Mouse (Mus musculus) C2C12 (cell line): ENCODE data around the gene Lrrc49. TPM values are rescaled to one million over a fixed set of nuclear protein-coding genes. Genes with fewer than 3 reads are reported as not detected.
A peak's percentile ranks its signal among the peaks of the same experiment; 100 is the strongest.

Experiments used
- H3K27me3 ChIP-seq: one replicate; pipeline ENCODE4 v1.6.1; 2011; ENCODE audit not compliant: control insufficient read depth, insufficient read depth, insufficient read length
- H3K36me3 ChIP-seq: one replicate; pipeline ENCODE4 v1.6.1; 2011; ENCODE audit not compliant: control insufficient read depth, insufficient read depth
- H3K4me3 ChIP-seq: one replicate; pipeline ENCODE4 v1.5.1; 2011; ENCODE audit warnings: mild to moderate bottlenecking, control low read depth; ENCODE audit not compliant: poor library complexity, insufficient read depth, severe bottlenecking
- H3K79me2 ChIP-seq: one replicate; pipeline ENCODE4 v1.6.1; 2011; ENCODE audit not compliant: control insufficient read depth, insufficient read depth
- H3K79me3 ChIP-seq: one replicate; pipeline ENCODE4 v1.6.1; 2011; ENCODE audit warnings: low read depth, control low read depth
- H3ac ChIP-seq: one replicate; pipeline ENCODE3; 2011; ENCODE audit warnings: low read depth; ENCODE audit not compliant: control insufficient read depth, insufficient read length
- CEBPB ChIP-seq: IDR thresholded peaks from one replicate; pipeline ENCODE4 v1.6.1; 2011; ENCODE audit warnings: low read depth, mild to moderate bottlenecking, control low read depth, moderate library complexity
- CTCF ChIP-seq: IDR thresholded peaks from one replicate; pipeline ENCODE4 v1.5.1; 2011; ENCODE audit not compliant: control insufficient read depth, insufficient read depth, insufficient read length
- FOSL1 ChIP-seq: IDR thresholded peaks from one replicate; pipeline ENCODE4 v1.8.0; 2011; ENCODE audit warnings: mild to moderate bottlenecking, low read length; ENCODE audit not compliant: poor library complexity, insufficient read depth, severe bottlenecking
- MAX ChIP-seq: IDR thresholded peaks from one replicate; pipeline ENCODE4 v1.6.1; 2011; ENCODE audit warnings: mild to moderate bottlenecking, control low read depth
- MYOD1 ChIP-seq: IDR thresholded peaks from one replicate; pipeline ENCODE4 v1.6.1; 2011; ENCODE audit warnings: low read depth; ENCODE audit not compliant: control insufficient read depth, insufficient read length
- MYOG ChIP-seq: IDR thresholded peaks from one replicate; pipeline ENCODE4 v1.6.1; 2011; ENCODE audit not compliant: control insufficient read depth, insufficient read length; ENCODE audit errors: extremely low read depth
- USF1 ChIP-seq: IDR thresholded peaks from one replicate; pipeline ENCODE4 v1.6.1; 2011; ENCODE audit warnings: low read depth, mild to moderate bottlenecking, control low read depth, moderate library complexity
- polyA plus RNA-seq: library from polyadenylated mRNA; unstranded; fragments of >200 nt; fragmentation: generic; extraction: Trizol; gene quantifications from one replicate; pipeline ENCODE4 v1.2.1, GENCODE M21; 2012; ENCODE audit warnings: missing spikeins

The Lrrc49 gene
- polyA plus RNA-seq, 1 experiment = 5.9 TPM

DNA sequence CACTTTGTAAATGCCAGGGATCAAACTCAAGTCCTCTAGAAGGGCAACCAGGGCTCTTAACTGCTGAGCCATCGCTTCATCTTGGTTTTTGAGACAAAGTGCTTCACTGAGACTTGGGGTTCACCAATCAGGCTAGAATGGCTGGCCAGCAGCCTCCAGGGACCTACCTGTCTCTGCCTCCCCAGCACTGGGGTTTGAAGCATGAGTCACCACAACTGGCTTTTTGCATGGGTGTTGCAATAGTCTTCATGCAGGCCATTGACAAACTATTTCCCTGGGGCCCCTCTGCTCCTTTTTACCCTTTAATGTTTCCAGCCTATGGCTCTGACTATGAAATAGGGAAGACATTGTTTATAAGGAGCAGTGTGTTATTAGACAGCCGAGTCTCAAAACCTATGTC lies 160.1 kb downstream of the Lrrc49 start:
- Histone ChIP-seq H3K4me3 (no peak overlapping the region), H3K79me2 (no peaks in the 10 kb centered on the region), H3ac (no peak overlapping the region), H3K36me3 (no peaks in the 10 kb centered on the region), H3K27me3 (no peaks in the 10 kb centered on the region), H3K79me3 (no peaks in the 10 kb centered on the region)
- TF ChIP-seq USF1 (no peak), CEBPB (peak; percentile 84)

DNA sequence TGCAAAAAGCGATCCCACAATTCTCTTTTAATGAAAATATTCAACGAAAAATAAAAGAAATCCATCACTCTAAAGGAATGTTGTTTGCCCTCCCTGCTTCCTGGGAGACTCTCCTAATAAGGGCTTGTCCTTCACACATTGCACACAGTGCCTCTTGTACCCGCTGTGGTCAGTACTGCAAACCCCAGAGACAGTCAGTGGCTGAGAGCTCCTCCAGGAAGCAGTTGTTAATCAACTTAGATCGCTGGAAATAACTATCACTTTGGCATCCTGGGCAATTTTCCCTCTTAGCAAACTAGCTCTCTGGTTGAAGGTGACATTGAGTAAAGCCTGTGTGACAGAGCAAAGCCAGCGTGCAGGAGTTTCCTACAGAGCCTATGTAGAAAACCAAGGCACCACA lies 160.9 kb downstream of the Lrrc49 start:
- Histone ChIP-seq H3K36me3 (no peaks in the 10 kb centered on the region), H3K79me3 (no peaks in the 10 kb centered on the region), H3K4me3 (no peak overlapping the region), H3K79me2 (no peaks in the 10 kb centered on the region), H3ac (no peak overlapping the region), H3K27me3 (peaks cover under 1% of the 10 kb centered on the region)
- TF ChIP-seq FOSL1 = no peak
- no peak for TF ChIP-seq MYOD1
- no peak for TF ChIP-seq USF1
- TF ChIP-seq CEBPB = no peak
- TF ChIP-seq MAX = no peak
- TF ChIP-seq MYOG = no peak

DNA sequence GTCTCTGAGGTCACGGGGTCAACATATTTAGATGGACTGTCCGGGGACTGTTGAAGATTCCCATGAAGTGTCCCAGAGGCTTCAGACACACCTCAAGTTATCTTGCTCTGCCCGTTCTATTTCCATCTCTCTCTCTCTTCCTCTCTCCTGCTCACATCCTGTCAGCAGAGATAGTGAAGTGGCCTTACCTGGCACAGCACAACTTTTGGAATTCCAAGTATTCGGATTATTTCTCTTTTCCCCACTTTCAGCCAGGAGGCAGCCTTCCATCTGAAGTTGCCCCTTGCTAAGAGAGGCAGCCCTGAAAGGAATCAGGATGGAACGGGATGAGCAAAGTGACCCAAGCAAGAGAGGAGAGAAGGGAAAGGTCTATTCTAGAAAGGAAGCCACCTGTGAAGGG lies 161.8 kb downstream of the Lrrc49 start:
- no peaks in the 10 kb centered on the region for H3K79me2 ChIP-seq
- TF ChIP-seq MAX (no peak), MYOD1 (no peak), USF1 (no peak), FOSL1 (no peak), CEBPB (no peak), CTCF (no peak), MYOG (no peak)
- H3K4me3 ChIP-seq = no peak overlapping the region
- no peak overlapping the region for H3ac ChIP-seq
- no peaks in the 10 kb centered on the region for H3K79me3 ChIP-seq
- H3K36me3 ChIP-seq = no peaks in the 10 kb centered on the region
- peaks cover 4% of the 10 kb centered on the region for H3K27me3 ChIP-seq

DNA sequence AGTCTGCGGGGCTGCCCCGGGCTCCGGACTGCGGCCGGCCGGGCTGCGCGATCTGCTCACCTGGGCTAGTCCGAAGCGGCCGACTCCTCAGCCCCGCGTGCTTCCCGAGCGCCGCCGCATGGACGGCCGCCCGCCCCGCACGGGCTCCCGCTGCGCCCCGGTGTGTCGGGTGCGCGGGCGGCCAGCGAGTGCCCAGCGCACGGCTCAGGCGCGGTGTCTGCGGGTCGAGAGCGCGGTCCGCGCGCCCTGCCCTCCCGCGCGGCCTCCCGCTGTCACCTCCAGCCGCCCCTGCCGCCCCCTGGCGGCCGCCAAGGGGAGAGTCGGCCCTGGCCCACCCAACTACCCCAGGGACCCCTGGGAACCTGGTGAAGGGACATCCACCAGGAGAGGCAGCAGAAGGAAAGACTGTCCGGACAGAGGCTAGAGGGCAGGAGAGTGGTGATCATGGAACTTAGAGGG lies 166.1 kb downstream of the Lrrc49 start, which contains the start of gene Thsd4:
Gene Thsd4 (minus strand): TSS at position 241 of the 459 bp plus-strand sequence.
- Histone ChIP-seq H3K79me3 (no peaks in the 10 kb centered on the region), H3ac (peak within 1 kb of the TSS; percentile 67), H3K36me3 (no peaks in the 10 kb centered on the region), H3K79me2 (no peaks in the 10 kb centered on the region), H3K27me3 (peaks cover 4% of the 10 kb centered on the region), H3K4me3 (no peak within 1 kb of the TSS)
- TF ChIP-seq CTCF (peak; percentile 76), MAX (no peak), CEBPB (no peak)

DNA sequence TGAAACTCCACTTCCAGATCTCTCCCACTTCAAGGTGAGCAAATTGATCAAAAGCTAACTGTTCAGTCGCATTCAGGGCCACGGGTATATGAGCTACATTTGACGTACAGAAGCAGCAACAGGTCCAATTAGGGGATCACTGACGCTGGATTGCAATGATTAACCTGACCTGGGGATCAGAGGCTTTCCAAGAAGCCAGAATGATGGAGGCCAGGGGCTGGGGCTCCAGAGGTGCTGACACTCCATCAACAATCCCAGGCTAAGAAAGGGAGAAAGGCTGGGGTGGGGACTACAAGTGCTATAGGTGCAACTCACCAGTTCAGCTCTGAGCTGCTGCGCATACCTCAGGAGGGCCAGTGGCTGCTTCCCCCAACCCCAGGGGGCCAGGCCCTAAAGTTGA lies 166.8 kb downstream of the Lrrc49 start:
- Histone ChIP-seq H3K4me3 (no peak overlapping the region), H3K79me3 (no peaks in the 10 kb centered on the region), H3K79me2 (no peaks in the 10 kb centered on the region), H3K27me3 (peaks cover 4% of the 10 kb centered on the region), H3K36me3 (no peaks in the 10 kb centered on the region), H3ac (no peak overlapping the region)
- TF ChIP-seq MAX = no peak
- no peak for TF ChIP-seq MYOD1
- TF ChIP-seq MYOG = no peak
- TF ChIP-seq CTCF = no peak
- TF ChIP-seq USF1 = no peak

DNA sequence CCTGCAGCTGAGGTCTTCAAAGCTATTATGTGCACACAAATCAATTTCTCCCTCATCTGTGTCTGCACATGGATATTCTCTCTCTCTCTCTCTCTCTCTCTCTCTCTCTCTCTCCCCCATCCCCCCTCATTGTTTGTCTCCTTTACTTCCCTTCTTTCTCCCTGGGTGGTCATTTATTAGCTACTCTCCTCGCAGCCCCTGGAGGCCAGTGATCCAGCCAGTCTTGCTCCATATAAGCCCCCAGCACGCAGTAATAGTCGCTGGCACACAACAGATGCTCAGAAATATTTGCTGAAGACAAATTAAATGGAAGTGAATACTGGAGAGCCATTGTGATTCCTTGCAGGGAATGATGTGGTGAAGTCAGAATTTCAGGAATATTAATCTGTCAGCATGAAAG lies 168.4 kb downstream of the Lrrc49 start:
- no peak for TF ChIP-seq MYOG
- no peak for TF ChIP-seq MAX
- no peak for TF ChIP-seq MYOD1
- TF ChIP-seq CTCF = no peak
- TF ChIP-seq CEBPB = no peak
- no peak for TF ChIP-seq USF1
- Histone ChIP-seq H3K36me3 (no peaks in the 10 kb centered on the region), H3K79me3 (no peaks in the 10 kb centered on the region), H3ac (no peak overlapping the region), H3K4me3 (no peak overlapping the region), H3K27me3 (peaks cover 4% of the 10 kb centered on the region), H3K79me2 (no peaks in the 10 kb centered on the region)

Other genes starting within 250 kb of the Lrrc49 start
- 1.3 TPM for gene Thsd4, start 166.1 kb downstream of the Lrrc49 start, polyA plus RNA-seq
- gene Larp6, start 24.8 kb upstream of the Lrrc49 start, polyA plus RNA-seq = 0.83 TPM
- gene Uaca, start 106.4 kb upstream of the Lrrc49 start, polyA plus RNA-seq = 10.6 TPM